Mouse (Mus musculus): ENCODE data around the gene Ripor1.

- TF ChIP-seq POLR2A (IDR thresholded peaks at IDR 0.05; ENCODE audit: insufficient read depth, low read depth, low read length) = no peak
- TF ChIP-seq CTCF (IDR thresholded peaks at IDR 0.05; ENCODE audit: insufficient read depth, low read depth, low read length) = no peak
Measured at GRCm38 (mm10) chr8:105638510-105638909, 33.5 kb downstream of the Ripor1 start.
